Mouse (Mus musculus) limb, embryonic 10.5 days (tissue): ENCODE results near the gene Il5ra. TPM values are rescaled to one million over a fixed set of nuclear protein-coding genes. Genes with fewer than 3 reads are reported as not detected.
A peak's percentile ranks its signal among the peaks of the same experiment; 100 is the strongest.

ENCODE experiments used
- DNase-seq: peaks from one replicate; pipeline ENCODE4 v3.0.0-alpha.2; 2017; ENCODE audit warnings: low spot score
- H3K27ac ChIP-seq: fragments of 300-500 bp; sonication (generic); 2 replicates; pipeline ENCODE4 v1.5.1; 2016; ENCODE audit warnings: mild to moderate bottlenecking
- H3K27me3 ChIP-seq: fragments of 300-500 bp; sonication (generic); 2 replicates; pipeline ENCODE4 v1.6.1; 2016; ENCODE audit warnings: low read depth, mild to moderate bottlenecking; ENCODE audit not compliant: poor library complexity, severe bottlenecking
- H3K36me3 ChIP-seq: fragments of 300-500 bp; sonication (generic); 2 replicates; pipeline ENCODE4 v1.6.1; 2016; ENCODE audit warnings: mild to moderate bottlenecking, moderate library complexity
- H3K4me1 ChIP-seq: fragments of 300-500 bp; sonication (generic); 2 replicates; pipeline ENCODE4 v1.6.1; 2016
- H3K4me3 ChIP-seq: fragments of 300-500 bp; sonication (generic); 2 replicates; pipeline ENCODE4 v1.5.1; 2016; ENCODE audit warnings: mild to moderate bottlenecking, moderate library complexity
- H3K9me3 ChIP-seq: fragments of 300-500 bp; sonication (generic); replicated peaks from 2 replicates; pipeline ENCODE4 v1.6.1; 2016; ENCODE audit warnings: mild to moderate bottlenecking
- WGBS: fragments of 180-500 bp; shearing (Covaris S2); methylation state at CpG from one replicate; pipeline ENCODE4 v1.1.7; 2016; 5-methylcytosine and 5-hydroxymethylcytosine counted together
- polyA plus RNA-seq: library from polyadenylated mRNA; unstranded; fragments of >200 nt; fragmentation: Nextera tagmentation; extraction: Ambion mirVana; gene quantifications from 2 replicates; pipeline ENCODE4 v1.2.1, GENCODE M21; 2016

Il5ra gene
- not detected in 2 replicates for polyA plus RNA-seq

DNA sequence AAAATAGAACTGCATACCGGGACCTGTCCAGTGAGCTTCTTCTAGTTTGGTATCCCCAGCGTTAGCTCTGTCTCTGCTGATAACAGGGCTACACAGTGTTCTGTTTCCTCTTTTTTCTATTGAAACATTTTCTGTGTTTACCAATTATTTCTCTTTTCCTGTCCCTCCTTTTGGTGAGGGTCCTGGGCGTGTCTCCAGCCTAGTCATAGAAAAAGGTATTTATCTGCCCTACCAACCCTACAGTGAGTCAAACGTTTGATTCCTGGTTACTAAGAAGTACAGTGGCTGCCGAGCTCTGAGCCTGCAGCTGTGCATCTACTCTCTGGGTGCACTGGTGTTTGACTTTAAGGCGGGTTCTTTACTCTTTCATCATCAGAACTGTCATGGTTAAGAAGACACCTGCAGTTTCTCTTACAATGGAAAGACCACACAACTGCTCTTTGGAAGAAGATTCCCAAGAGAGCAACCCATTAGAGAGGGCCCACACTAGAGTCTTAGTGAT, at the start of gene Il5ra:
Gene Il5ra, minus strand, starts transcription at position 151 of the 502 bp plus-strand sequence.
- 85% methylated on average over 6 of the region's 6 CpGs for WGBS
- Histone ChIP-seq H3K27me3 (no peaks in the 10 kb centered on the region), H3K27ac (no peak within 1 kb of the TSS)

DNA sequence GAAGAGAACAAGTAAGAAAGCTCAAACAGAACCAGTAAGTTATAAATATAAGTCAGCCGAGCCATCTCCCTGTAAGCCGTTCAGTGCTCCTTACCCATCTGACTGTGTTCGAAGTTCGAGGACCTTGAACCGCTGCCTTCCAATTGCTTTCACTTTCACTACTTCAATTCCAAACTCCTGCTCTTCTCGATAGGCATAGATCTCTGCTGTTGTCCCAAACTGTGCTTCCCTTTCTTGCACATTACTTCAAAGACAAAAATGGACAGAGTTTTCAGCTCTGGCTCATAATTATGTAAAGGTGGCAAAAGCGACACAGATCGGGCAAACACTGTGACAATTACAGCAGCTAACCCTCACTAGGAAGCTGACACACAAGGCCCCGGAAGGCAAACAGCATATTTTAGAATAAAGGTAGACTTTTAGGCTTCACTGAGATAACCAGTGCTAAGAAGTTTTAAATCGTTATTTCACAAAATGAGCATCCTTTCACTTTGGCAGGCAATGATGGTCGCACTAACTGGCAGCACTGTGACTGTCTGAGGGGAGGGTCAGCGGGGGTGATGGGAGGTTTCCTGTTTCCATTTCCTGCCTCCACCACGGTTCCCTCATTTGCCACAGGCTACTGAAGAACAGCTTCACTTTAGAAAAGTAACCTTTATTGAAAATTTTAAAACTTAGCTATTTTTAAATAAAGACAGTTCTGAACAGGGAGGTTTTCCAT, 45.4 kb upstream of the Il5ra start:
- Histone ChIP-seq H3K4me3 (no peak overlapping the region), H3K9me3 (no peaks in the 10 kb centered on the region), H3K27me3 (no peaks in the 10 kb centered on the region), H3K27ac (no peak overlapping the region), H3K36me3 (peaks cover 40% of the 10 kb centered on the region), H3K4me1 (peaks cover 8% of the 10 kb centered on the region)
- WGBS, result 88% methylated on average over 13 of the region's 13 CpGs
- DNase-seq, result no peak

More for the DNA sequence above, at the start of gene Il5ra:
- H3K4me1 ChIP-seq, result peaks cover 3% of the 10 kb centered on the region; the same call in 1 of the 2 replicates
- no peaks in the 10 kb centered on the region for H3K9me3 ChIP-seq
- H3K36me3 ChIP-seq, result no peaks in the 10 kb centered on the region
- no peak within 1 kb of the TSS for H3K4me3 ChIP-seq
- no peak for DNase-seq

DNA sequence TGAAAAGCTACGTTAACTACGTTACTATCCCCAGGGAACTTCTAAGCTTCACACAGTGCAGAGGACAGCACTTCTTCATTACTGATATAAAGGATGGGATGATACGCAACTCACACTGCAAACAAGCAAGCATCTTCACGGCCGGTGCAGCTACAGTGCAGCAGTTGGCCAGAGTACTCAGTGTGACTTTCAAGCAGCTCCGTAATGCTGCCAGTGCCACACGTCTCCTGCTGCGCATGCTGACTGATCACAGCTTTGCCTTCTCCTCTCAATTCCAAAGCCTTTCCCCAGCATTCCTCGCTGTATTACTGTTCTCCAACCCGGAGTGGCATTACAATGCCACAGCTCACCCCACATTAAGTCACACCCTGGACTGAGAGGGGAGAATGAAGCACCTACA, 44.8 kb upstream of the Il5ra start:
- 94% methylated on average over 10 of the region's 10 CpGs for WGBS
- Histone ChIP-seq H3K27me3 (no peaks in the 10 kb centered on the region), H3K4me1 (peaks cover 2% of the 10 kb centered on the region), H3K36me3 (peaks cover 44% of the 10 kb centered on the region), H3K4me3 (no peak overlapping the region), H3K27ac (no peak overlapping the region), H3K9me3 (no peaks in the 10 kb centered on the region)
- DNase-seq, result no peak

DNA sequence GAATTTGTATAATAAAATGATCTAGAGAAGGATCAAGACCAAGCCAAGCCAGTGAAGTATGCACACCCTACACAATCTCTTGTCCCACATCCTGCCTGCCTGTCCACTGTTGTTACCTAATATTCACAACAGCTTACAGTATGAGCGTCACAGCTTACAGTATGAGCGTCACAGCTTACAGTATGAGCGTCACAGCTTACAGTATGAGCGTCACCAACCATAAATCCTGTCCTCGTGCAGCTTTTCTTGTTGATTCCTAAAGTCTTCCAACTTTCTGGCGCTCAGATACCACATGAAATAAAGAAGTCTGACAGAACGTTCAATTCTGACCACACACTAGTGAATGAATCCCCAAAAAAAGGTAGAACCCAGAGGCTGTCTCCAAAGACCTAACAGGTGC, 44.3 kb upstream of the Il5ra start:
- Histone ChIP-seq H3K4me3 (no peak overlapping the region), H3K9me3 (no peaks in the 10 kb centered on the region), H3K27ac (no peak overlapping the region), H3K36me3 (peaks cover 49% of the 10 kb centered on the region), H3K27me3 (no peaks in the 10 kb centered on the region), H3K4me1 (no peaks in the 10 kb centered on the region)
- WGBS, result 95% methylated on average over 7 of the region's 7 CpGs
- DNase-seq, result no peak

DNA sequence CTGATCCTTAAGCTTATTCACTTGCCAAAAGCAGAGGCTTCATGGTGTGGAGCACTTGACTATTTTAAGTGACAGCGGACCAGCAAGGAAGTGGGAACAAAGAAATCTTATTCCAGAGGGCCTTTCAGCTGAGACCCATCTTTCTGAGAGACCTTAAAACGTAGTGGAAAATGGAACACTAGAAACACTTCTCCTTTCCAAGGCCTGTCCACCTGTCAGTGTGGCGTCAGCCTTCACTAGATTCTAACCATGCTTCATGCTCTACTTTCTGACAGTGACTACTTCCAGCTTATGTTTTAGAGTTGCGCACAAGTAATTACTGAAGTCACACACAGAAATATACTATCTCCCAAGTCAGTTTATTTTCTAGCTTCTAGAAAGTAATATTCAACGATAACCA, 43.6 kb upstream of the Il5ra start:
- no peak overlapping the region for H3K27ac ChIP-seq
- H3K4me1 ChIP-seq, result no peaks in the 10 kb centered on the region
- H3K4me3 ChIP-seq, result no peak overlapping the region
- no peaks in the 10 kb centered on the region for H3K9me3 ChIP-seq
- DNase-seq, result no peak
- H3K36me3 ChIP-seq, result peaks cover 55% of the 10 kb centered on the region
- WGBS, result 94% methylated on average over 5 of the region's 5 CpGs
- H3K27me3 ChIP-seq, result no peaks in the 10 kb centered on the region

DNA sequence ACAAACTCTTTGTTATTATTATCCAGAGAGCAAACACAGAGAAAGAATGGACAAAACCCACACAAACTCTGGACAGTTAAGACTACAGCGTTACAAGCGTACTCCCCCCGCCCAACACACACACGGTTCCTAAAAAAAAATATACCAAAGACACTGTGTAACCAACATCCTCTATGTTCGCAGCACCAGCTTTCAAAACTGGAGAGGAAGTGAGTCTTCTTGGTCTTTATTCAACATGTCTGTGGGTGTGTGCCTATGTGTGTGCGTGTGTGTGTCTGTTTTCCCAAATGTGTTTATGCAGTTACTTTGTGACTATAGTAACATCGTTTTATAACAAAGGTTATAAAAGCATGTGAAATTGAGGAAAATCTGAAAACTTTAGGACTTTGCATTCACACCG, 42.6 kb upstream of the Il5ra start:
- no peak for DNase-seq
- no peaks in the 10 kb centered on the region for H3K27me3 ChIP-seq
- 95% methylated on average over 8 of the region's 8 CpGs for WGBS
- no peak overlapping the region for H3K4me3 ChIP-seq
- H3K27ac ChIP-seq, result no peak overlapping the region
- H3K9me3 ChIP-seq, result no peaks in the 10 kb centered on the region
- peaks cover 65% of the 10 kb centered on the region for H3K36me3 ChIP-seq
- no peaks in the 10 kb centered on the region for H3K4me1 ChIP-seq

DNA sequence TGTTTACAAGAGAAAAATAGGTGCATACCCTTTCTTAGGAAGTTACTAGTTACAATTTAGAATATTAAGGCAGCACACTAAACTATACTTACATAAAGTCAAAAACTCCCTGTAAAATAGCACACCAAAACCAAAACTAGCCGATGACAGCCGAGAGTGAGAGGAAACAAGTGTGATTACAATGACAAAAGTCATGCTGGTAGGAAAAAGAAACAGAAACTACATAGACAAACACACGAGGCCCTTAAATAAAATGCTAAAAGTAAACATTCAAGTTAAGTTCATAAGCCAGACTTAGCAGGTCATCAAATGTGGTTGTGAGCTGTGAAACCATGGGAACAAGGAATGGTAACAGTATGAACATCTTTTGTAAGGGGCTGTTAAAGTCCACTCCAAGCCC, 38.3 kb upstream of the Il5ra start:
- Histone ChIP-seq H3K4me3 (no peak overlapping the region), H3K9me3 (no peaks in the 10 kb centered on the region), H3K27me3 (no peaks in the 10 kb centered on the region), H3K36me3 (peaks cover 63% of the 10 kb centered on the region), H3K4me1 (no peaks in the 10 kb centered on the region), H3K27ac (no peak overlapping the region)
- DNase-seq, result no peak
- 94% methylated on average over 3 of the region's 3 CpGs for WGBS

DNA sequence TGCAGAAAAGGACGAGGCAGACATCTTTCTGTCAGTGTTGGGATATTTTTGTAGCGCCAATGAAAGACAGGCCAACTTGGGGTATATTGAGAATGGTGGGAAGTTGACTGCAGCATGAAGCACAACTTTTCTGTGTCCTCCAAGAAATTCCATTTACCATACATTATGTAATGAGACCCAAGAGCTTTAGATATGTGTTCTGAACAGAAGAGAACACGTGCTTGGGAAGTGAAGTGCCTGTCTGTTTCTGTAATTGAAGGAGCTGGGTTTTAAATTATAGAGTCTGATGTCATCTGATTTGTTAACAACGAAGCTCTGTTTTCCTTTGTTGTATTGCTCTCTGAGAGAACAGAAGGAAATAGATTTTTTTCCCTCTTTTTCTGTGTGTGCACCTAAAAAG, 21.2 kb upstream of the Il5ra start:
- H3K4me3 ChIP-seq, result peak overlapping the region; percentile 82
- no peaks in the 10 kb centered on the region for H3K9me3 ChIP-seq
- WGBS, result 57% methylated on average over 4 of the region's 4 CpGs
- peaks cover 37% of the 10 kb centered on the region for H3K36me3 ChIP-seq
- no peak for DNase-seq
- peaks cover 11% of the 10 kb centered on the region for H3K4me1 ChIP-seq
- no peaks in the 10 kb centered on the region for H3K27me3 ChIP-seq
- H3K27ac ChIP-seq, result no peak overlapping the region

DNA sequence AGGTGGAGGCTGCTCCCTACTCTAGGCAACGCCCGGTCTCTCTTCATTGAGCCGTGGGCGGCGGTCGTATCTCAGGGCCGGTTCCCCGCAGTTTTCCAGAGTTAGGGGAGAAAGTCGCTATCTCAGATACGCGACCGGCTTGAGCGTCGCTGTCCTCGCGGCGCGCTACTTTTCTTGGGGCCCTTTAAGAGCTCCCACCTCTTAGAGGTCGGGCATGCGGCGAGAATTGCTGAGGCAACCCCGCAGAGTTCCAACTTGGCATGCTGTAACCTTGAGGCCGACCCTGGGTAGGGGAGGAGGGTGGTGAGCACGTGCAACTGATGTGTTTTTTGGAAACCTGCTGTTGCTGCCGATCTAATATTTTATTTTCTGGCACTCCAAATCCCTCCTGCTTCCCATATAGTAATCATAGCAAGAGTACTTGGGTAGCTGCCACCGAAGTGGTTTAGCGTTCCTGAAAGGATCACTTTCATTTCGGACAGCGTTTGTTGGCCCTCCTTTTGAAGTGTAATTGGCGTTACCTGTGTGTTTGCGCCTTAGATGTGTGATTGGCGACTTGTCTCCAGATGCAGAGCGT, 20.5 kb upstream of the Il5ra start:
- Histone ChIP-seq H3K36me3 (peaks cover 31% of the 10 kb centered on the region), H3K27ac (peak overlapping the region; percentile 83), H3K4me3 (peak overlapping the region; percentile 82), H3K4me1 (peaks cover 11% of the 10 kb centered on the region), H3K9me3 (no peaks in the 10 kb centered on the region), H3K27me3 (no peaks in the 10 kb centered on the region)
- WGBS, result 2% methylated on average over 33 of the region's 33 CpGs
- no peak for DNase-seq

DNA sequence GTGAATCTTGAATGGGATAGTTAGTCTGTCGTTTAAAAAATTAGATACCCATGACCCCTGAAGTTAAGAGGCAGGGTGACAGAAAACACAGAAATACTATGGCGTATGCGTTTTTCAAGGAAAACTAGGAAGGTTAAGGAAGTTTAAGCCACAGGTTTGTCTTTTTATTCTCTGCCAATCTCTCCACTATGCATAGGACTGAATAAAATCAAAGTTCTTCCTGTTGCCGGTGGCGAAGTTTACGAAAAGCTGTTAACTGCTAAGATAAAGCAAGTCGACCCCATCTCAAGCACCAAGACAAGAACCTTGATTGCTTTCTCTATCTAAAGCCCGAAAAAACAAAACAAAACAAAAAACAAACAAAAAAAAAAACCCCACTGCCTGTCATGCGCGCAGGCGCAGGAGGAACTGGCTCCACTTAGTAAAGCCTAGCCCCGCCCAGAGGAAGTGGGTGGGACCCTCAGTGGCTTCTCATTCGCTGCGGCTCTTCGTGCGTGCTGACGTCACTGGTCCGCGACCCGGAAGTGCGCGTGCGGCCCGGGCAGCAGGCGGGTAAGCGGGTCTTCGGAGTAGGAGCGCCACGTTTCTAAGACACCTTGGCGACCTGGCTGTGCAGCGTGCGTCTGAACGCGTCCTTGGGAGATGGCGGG, 19.9 kb upstream of the Il5ra start, which contains the start of gene Trnt1:
Gene Trnt1, plus strand, starts transcription at position 481 of the 650 bp plus-strand sequence.
- Histone ChIP-seq H3K27me3 (no peaks in the 10 kb centered on the region), H3K4me1 (peaks cover 11% of the 10 kb centered on the region), H3K27ac (peak within 1 kb of the TSS; percentile 83), H3K4me3 (peak within 1 kb of the TSS; percentile 82), H3K9me3 (no peaks in the 10 kb centered on the region), H3K36me3 (peaks cover 26% of the 10 kb centered on the region)
- DNase-seq, result peak; percentile 98
- WGBS, result 8% methylated on average over 35 of the region's 35 CpGs

DNA sequence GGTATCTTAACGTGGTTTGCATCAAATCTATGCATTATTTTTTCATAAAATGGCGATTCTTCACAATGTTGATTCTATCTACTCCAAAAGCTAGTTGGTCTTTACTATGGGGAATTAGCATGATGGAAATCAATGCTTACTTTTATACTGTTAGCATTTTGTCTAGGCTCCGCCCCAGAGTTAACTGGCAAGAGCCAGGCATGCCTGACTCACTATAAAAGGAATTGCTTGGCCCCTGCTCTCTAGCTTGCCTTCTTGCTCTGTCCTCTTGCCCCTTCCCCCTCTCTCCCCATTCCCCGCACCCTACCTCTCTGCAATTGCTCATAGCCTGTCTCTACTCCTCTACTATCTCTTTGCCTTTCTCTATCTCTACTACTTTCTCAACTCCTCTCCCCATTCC, 17.9 kb upstream of the Il5ra start:
- no peaks in the 10 kb centered on the region for H3K27me3 ChIP-seq
- H3K4me1 ChIP-seq, result peaks cover 11% of the 10 kb centered on the region
- WGBS, result 77% methylated on average over 4 of the region's 4 CpGs
- no peaks in the 10 kb centered on the region for H3K9me3 ChIP-seq
- DNase-seq, result no peak
- H3K36me3 ChIP-seq, result peaks cover 6% of the 10 kb centered on the region
- no peak overlapping the region for H3K4me3 ChIP-seq
- H3K27ac ChIP-seq, result no peak overlapping the region

DNA sequence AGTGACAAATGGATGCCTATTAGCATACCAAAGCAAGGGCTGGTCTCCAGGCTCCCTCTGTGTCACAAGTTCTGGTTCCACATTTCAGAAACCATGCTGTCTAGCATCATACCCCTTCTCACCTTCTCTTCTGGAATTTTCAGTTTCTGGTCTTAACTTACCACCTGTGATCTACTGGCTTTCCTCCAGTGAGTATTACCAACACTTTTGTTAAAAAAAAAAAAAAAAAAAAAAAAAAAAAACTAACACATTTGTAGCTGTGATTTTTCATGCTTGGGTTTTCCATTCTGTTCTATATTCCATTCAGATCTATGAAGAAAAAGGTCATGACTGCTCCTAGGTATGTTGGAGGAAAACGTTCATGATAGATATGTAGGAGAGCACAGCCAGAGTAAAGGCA, 17.1 kb upstream of the Il5ra start:
- no peak for DNase-seq
- no peaks in the 10 kb centered on the region for H3K9me3 ChIP-seq
- 79% methylated on average over 1 of the region's 1 CpGs for WGBS
- H3K4me1 ChIP-seq, result peaks cover 11% of the 10 kb centered on the region
- H3K27ac ChIP-seq, result no peak overlapping the region
- no peak overlapping the region for H3K4me3 ChIP-seq
- H3K27me3 ChIP-seq, result no peaks in the 10 kb centered on the region
- no peaks in the 10 kb centered on the region for H3K36me3 ChIP-seq

DNA sequence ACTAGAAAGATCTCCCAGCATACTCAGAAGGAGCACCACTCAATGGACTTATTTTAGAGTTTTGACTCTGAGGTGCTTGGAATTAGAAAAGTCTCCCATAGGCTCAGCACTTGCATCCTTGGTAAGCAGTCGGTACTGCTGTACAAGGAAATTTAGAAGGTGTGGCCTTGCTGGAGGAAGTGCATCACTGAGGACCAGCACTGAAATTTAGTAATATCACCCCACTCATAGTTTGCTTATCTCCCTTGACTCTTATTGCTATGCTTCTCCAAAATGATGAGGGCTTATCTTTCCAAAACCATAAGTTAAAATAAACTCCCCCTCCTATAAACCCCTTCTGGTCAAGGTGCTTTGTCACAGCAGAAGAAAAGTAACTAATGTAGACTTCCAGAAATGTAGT, 12.6 kb upstream of the Il5ra start:
- Histone ChIP-seq H3K27me3 (no peaks in the 10 kb centered on the region), H3K36me3 (no peaks in the 10 kb centered on the region), H3K4me1 (no peaks in the 10 kb centered on the region), H3K9me3 (no peaks in the 10 kb centered on the region), H3K4me3 (no peak overlapping the region), H3K27ac (no peak overlapping the region)
- 78% methylated on average over 1 of the region's 1 CpGs for WGBS
- DNase-seq, result no peak
